Mouse (Mus musculus): ENCODE measurements around the gene 9030612E09Rik. TPM values are rescaled to one million over a fixed set of nuclear protein-coding genes. Genes with fewer than 3 reads are reported as not detected.

9030612E09Rik gene
- polyA plus RNA-seq, 1 experiment from 2014 or later: not detected

DNA sequence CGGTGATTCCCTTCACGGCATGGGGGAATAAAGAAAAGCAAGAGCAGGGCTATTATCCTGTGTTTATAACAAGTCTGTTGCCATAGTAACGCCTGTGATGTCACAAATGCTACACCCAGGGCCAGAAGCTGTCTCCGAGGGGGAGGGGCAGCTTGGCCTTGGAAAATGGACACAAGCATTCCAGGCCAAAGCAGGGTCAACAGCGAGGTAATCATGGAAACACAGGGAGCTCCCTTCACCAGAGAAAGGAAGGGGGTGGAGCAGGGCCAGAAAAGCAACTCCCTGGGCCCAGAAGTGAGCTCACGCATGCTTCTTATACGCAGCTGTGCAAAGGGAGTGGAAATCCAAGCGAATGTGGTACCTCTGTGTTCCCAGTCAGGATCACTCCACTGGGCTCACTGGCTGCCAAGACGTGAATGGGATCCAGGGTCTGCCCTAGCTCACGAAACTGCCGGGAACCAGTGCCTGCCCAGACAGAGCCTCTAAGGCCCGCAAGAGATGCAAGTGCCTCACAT, 19.4 kb upstream of the 9030612E09Rik start:
- DNase-seq (peak; percentile 29), ATAC-seq (no peak)
- Histone ChIP-seq H3K9ac (replicated peaks) (no peak overlapping the region), H3K27ac (ENCODE audit: low read depth) (no peak overlapping the region), H3K4me1 (ENCODE audit: insufficient read depth) (no peaks in the 10 kb centered on the region), H3K36me3 (replicated peaks; ENCODE audit: insufficient read depth, low read length) (no peaks in the 10 kb centered on the region), H3K4me2 (ENCODE audit: low read depth, low read length) (no peak overlapping the region), H3K4me3 (ENCODE audit: low read depth, low read length) (no peak overlapping the region), H3K27me3 (ENCODE audit: insufficient read depth, low read length) (no peaks in the 10 kb centered on the region), H3K9me3 (ENCODE audit: low read length) (no peaks in the 10 kb centered on the region)
- WGBS (ENCODE audit: insufficient replicate concordance): 47% methylated on average over 12 of the region's 12 CpGs
- no peak for TF ChIP-seq EP300 (IDR thresholded peaks at IDR 0.05; ENCODE audit: low read depth)
- no peak for TF ChIP-seq CTCF (IDR thresholded peaks at IDR 0.05; ENCODE audit: low read depth)

GRCm38 (mm10) chr10:43158917-43159316, 15.6 kb upstream of the 9030612E09Rik start:
- no peak overlapping the region for H3K9ac ChIP-seq (replicated peaks)
- no peak overlapping the region for H3K4me3 ChIP-seq (ENCODE audit: low read depth, low read length)
- H3K9me3 ChIP-seq (ENCODE audit: low read length): no peaks in the 10 kb centered on the region
- DNase-seq (no peak), ATAC-seq (no peak)
- H3K27ac ChIP-seq (ENCODE audit: low read depth): no peak overlapping the region
- H3K27me3 ChIP-seq (ENCODE audit: insufficient read depth, low read length): no peaks in the 10 kb centered on the region
- no peak overlapping the region for H3K4me2 ChIP-seq (ENCODE audit: low read depth, low read length)
- no peaks in the 10 kb centered on the region for H3K4me1 ChIP-seq (ENCODE audit: insufficient read depth)
- H3K36me3 ChIP-seq (replicated peaks; ENCODE audit: insufficient read depth, low read length): no peaks in the 10 kb centered on the region
- 54% methylated on average over 5 of the region's 5 CpGs for WGBS (ENCODE audit: insufficient replicate concordance)
- TF ChIP-seq EP300 (IDR thresholded peaks at IDR 0.05; ENCODE audit: low read depth) (no peak), CTCF (IDR thresholded peaks at IDR 0.05; ENCODE audit: low read depth) (no peak)

- no peaks in the 10 kb centered on the region for H3K36me3 ChIP-seq (replicated peaks; ENCODE audit: insufficient read depth, low read length)
- TF ChIP-seq EP300 (IDR thresholded peaks at IDR 0.05; ENCODE audit: low read depth): no peak
- TF ChIP-seq CTCF (IDR thresholded peaks at IDR 0.05; ENCODE audit: low read depth): no peak
- no peak overlapping the region for H3K4me2 ChIP-seq (ENCODE audit: low read depth, low read length)
- DNase-seq (no peak), ATAC-seq (no peak)
- H3K9me3 ChIP-seq (ENCODE audit: low read length): no peaks in the 10 kb centered on the region
- no peak overlapping the region for H3K27ac ChIP-seq (ENCODE audit: low read depth)
- no peak overlapping the region for H3K4me3 ChIP-seq (ENCODE audit: low read depth, low read length)
- WGBS (ENCODE audit: insufficient replicate concordance): 77% methylated on average over 5 of the region's 5 CpGs
- no peaks in the 10 kb centered on the region for H3K4me1 ChIP-seq (ENCODE audit: insufficient read depth)
- no peak overlapping the region for H3K9ac ChIP-seq (replicated peaks)
- H3K27me3 ChIP-seq (ENCODE audit: insufficient read depth, low read length): no peaks in the 10 kb centered on the region
These were observed 15.2 kb upstream of the 9030612E09Rik start for GRCm38 (mm10) chr10:43159333-43159732.

- no peaks in the 10 kb centered on the region for H3K4me1 ChIP-seq (ENCODE audit: insufficient read depth)
- no peaks in the 10 kb centered on the region for H3K27me3 ChIP-seq (ENCODE audit: insufficient read depth, low read length)
- DNase-seq (no peak), ATAC-seq (no peak)
- H3K4me2 ChIP-seq (ENCODE audit: low read depth, low read length): no peak overlapping the region
- no peak overlapping the region for H3K27ac ChIP-seq (ENCODE audit: low read depth)
- H3K9ac ChIP-seq (replicated peaks): no peak overlapping the region
- H3K4me3 ChIP-seq (ENCODE audit: low read depth, low read length): no peak overlapping the region
- no peak for TF ChIP-seq CTCF (IDR thresholded peaks at IDR 0.05; ENCODE audit: low read depth)
- TF ChIP-seq EP300 (IDR thresholded peaks at IDR 0.05; ENCODE audit: low read depth): no peak
- H3K36me3 ChIP-seq (replicated peaks; ENCODE audit: insufficient read depth, low read length): no peaks in the 10 kb centered on the region
- WGBS (ENCODE audit: insufficient replicate concordance): 80% methylated on average over 12 of the region's 12 CpGs
- no peaks in the 10 kb centered on the region for H3K9me3 ChIP-seq (ENCODE audit: low read length)
These were observed 12.2 kb upstream of the 9030612E09Rik start for GRCm38 (mm10) chr10:43162318-43162717.

- Histone ChIP-seq H3K27me3 (ENCODE audit: insufficient read depth, low read length) (peaks cover 10% of the 10 kb centered on the region; the same call in 1 of the 2 replicates), H3K9me3 (ENCODE audit: low read length) (no peaks in the 10 kb centered on the region), H3K4me2 (ENCODE audit: low read depth, low read length) (no peak overlapping the region), H3K27ac (ENCODE audit: low read depth) (no peak overlapping the region), H3K4me3 (ENCODE audit: low read depth, low read length) (no peak overlapping the region), H3K36me3 (replicated peaks; ENCODE audit: insufficient read depth, low read length) (no peaks in the 10 kb centered on the region), H3K9ac (replicated peaks) (no peak overlapping the region), H3K4me1 (ENCODE audit: insufficient read depth) (no peaks in the 10 kb centered on the region)
- ATAC-seq (no peak), DNase-seq (no peak)
- TF ChIP-seq CTCF (IDR thresholded peaks at IDR 0.05; ENCODE audit: low read depth): no peak
- TF ChIP-seq EP300 (IDR thresholded peaks at IDR 0.05; ENCODE audit: low read depth): no peak
- 75% methylated on average over 2 of the region's 2 CpGs for WGBS (ENCODE audit: insufficient replicate concordance)
These were observed 10.1 kb upstream of the 9030612E09Rik start for GRCm38 (mm10) chr10:43164406-43164805.

GRCm38 (mm10) chr10:43166146-43166545, 8.4 kb upstream of the 9030612E09Rik start:
- no peak for ATAC-seq

GRCm38 (mm10) chr10:43166817-43167216, 7.7 kb upstream of the 9030612E09Rik start:
- Histone ChIP-seq H3K9me3 (ENCODE audit: low read length) (no peaks in the 10 kb centered on the region), H3K36me3 (replicated peaks; ENCODE audit: insufficient read depth, low read length) (no peaks in the 10 kb centered on the region), H3K27me3 (ENCODE audit: insufficient read depth, low read length) (peaks cover 23% of the 10 kb centered on the region), H3K4me1 (ENCODE audit: insufficient read depth) (no peaks in the 10 kb centered on the region), H3K9ac (replicated peaks) (no peak overlapping the region), H3K4me3 (ENCODE audit: low read depth, low read length) (no peak overlapping the region), H3K4me2 (ENCODE audit: low read depth, low read length) (no peak overlapping the region), H3K27ac (ENCODE audit: low read depth) (no peak overlapping the region)
- DNase-seq (no peak), ATAC-seq (no peak)
- TF ChIP-seq CTCF (IDR thresholded peaks at IDR 0.05; ENCODE audit: low read depth): no peak
- TF ChIP-seq EP300 (IDR thresholded peaks at IDR 0.05; ENCODE audit: low read depth): no peak
- 79% methylated on average over 3 of the region's 3 CpGs for WGBS (ENCODE audit: insufficient replicate concordance)

More at GRCm38 (mm10) chr10:43166146-43166545, 8.4 kb upstream of the 9030612E09Rik start:
- no peaks in the 10 kb centered on the region for H3K4me1 ChIP-seq (ENCODE audit: insufficient read depth)
- 83% methylated on average over 1 of the region's 1 CpGs for WGBS (ENCODE audit: insufficient replicate concordance)
- peaks cover 18% of the 10 kb centered on the region for H3K27me3 ChIP-seq (ENCODE audit: insufficient read depth, low read length)
- no peak overlapping the region for H3K27ac ChIP-seq (ENCODE audit: low read depth)
- no peak overlapping the region for H3K4me3 ChIP-seq (ENCODE audit: low read depth, low read length)
- no peak overlapping the region for H3K9ac ChIP-seq (replicated peaks)
- TF ChIP-seq EP300 (IDR thresholded peaks at IDR 0.05; ENCODE audit: low read depth) (no peak), CTCF (IDR thresholded peaks at IDR 0.05; ENCODE audit: low read depth) (no peak)
- H3K36me3 ChIP-seq (replicated peaks; ENCODE audit: insufficient read depth, low read length): no peaks in the 10 kb centered on the region
- H3K4me2 ChIP-seq (ENCODE audit: low read depth, low read length): no peak overlapping the region
- H3K9me3 ChIP-seq (ENCODE audit: low read length): no peaks in the 10 kb centered on the region
- DNase-seq: no peak

Data from liver, postnatal 0 days (tissue).